Mouse (Mus musculus) C2C12 (cell line): ENCODE data around the gene Pdzrn3.

Source experiments
- CTCF ChIP-seq: IDR thresholded peaks from one replicate; pipeline ENCODE4 v1.5.1; 2011; ENCODE audit not compliant: control insufficient read depth, insufficient read depth, insufficient read length
- MAX ChIP-seq: IDR thresholded peaks from one replicate; pipeline ENCODE4 v1.6.1; 2011; ENCODE audit warnings: mild to moderate bottlenecking, control low read depth

GRCm38 (mm10) chr6:101396711-101397110 lies 19.0 kb upstream of the Pdzrn3 start:
- TF ChIP-seq CTCF (no peak), MAX (no peak)
